In the genomic region with DNA sequence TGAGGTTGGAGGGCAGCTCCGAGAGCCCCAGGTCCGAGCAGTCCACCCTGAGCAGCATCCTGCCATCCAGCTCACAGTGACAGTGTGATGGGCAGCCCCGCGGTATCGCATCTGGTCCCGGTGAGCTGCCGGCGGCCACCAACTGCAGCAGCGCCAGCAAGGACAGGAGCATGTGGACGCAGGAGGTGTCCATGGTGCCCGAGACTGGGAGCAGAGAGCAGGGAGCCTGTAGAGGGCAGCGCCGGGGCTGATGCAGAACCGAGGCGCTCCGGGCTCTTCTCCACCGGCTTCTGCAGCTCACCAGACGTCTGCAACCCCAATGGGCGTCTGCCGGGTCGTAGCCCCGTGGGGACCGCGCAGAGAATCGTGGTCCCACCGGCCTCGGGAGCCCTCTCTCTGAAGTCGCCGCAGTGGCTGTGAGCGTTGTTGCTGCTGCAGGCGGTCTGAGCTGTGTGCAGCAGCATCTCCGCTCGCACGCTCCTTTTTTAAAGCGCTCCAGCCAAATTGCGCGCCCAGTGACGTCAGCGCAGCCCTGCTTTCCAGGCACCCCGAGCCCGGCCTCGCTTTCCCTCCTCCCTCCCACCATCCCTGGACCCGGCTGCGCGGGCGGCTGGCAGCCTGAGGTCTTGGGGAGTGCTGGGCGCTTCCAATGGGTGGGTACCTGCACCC, we compare ENCODE assay signal across 8 mouse cellular contexts. TPM values are rescaled to one million over a fixed set of nuclear protein-coding genes. Genes with fewer than 3 reads are reported as not detected.
DNase-seq lines count a peak whose midpoint lies in the region; ATAC-seq and TF ChIP-seq lines count a peak whose summit lies in the region.

Gene Lgr5, minus strand, starts transcription at position 480 of the 669 bp plus-strand sequence.

- intact Hi-C loops in left cerebral cortex, postnatal 10 days (cut with DNase I) = no loop called here

- H3K9ac ChIP-seq in hindbrain, postnatal 0 days (replicated peaks; ENCODE audit: low read length) = peak within 1 kb of the TSS; percentile 49

- no peaks in the 10 kb centered on the region; the same call in 1 of the 2 replicates for H3K27me3 ChIP-seq in cerebellum, adult 2 months (ENCODE audit: control insufficient read depth, insufficient read depth, low read length)
- peaks cover 17% of the 10 kb centered on the region; the same call in 1 of the 2 replicates for H3K27me3 ChIP-seq in hindbrain, postnatal 0 days (ENCODE audit: insufficient read depth, low read length)

- peak within 1 kb of the TSS; percentile 86 for H3K4me3 ChIP-seq in cerebellum, adult 2 months (replicated peaks; ENCODE audit: insufficient read depth, low read depth, low read length)
- H3K4me3 ChIP-seq in hindbrain, postnatal 0 days (ENCODE audit: low read length) = peak within 1 kb of the TSS; percentile 68

- 0 out of 2 replicates have a peak within 1 kb of the TSS, but pooled peaks have one; percentile 5 for H3K27ac ChIP-seq in cerebellum, adult 2 months (ENCODE audit: insufficient read depth, low read length)
- no peak within 1 kb of the TSS for H3K27ac ChIP-seq in hindbrain, postnatal 0 days

- peak; percentile 89 for ATAC-seq in hindbrain, postnatal 0 days
- 0 out of 2 replicates have a peak, but pooled peaks have one; percentile 3 for ATAC-seq in megakaryocyte, adult 5-6 weeks (ENCODE audit: poor library complexity, severe bottlenecking)
- ATAC-seq in CD4-positive, CD25-positive, alpha-beta regulatory T cell, adult 4 months = no peak

- peak; percentile 53 for DNase-seq in R1 (ENCODE audit: low read depth, low spot score)
- DNase-seq in cerebellum, adult 2 months = peak; percentile 84 to 89
- peak; percentile 61 for DNase-seq in forelimb bud, embryonic 11.5 days (ENCODE audit: low read depth, low spot score)
- peak; percentile 81 for DNase-seq in hindbrain, postnatal 0 days (ENCODE audit: low spot score)
- peak; percentile 33 to 59 for DNase-seq in left cerebral cortex, postnatal 10 days (ENCODE audit: extremely low spot score in 1 of 2, low spot score in 2 of 2)
- peak; percentile 37 to 44 for DNase-seq in right cerebral cortex, postnatal 36 days (ENCODE audit: low spot score in 2 of 2)

- no peak for TF ChIP-seq CTCF in cerebellum, adult 2 months (IDR thresholded peaks at IDR 0.05; ENCODE audit: borderline replicate concordance, insufficient read depth, low read depth, low read length)
- TF ChIP-seq CTCF in hindbrain, postnatal 0 days (IDR thresholded peaks at IDR 0.05; ENCODE audit: low read depth) = peak; percentile 66

- no peaks in the 10 kb centered on the region for H3K4me1 ChIP-seq in cerebellum, adult 2 months (ENCODE audit: control insufficient read depth, insufficient read depth, low read length)
- 0 out of 2 replicates have a peak, but pooled peaks cover 5% of the 10 kb centered on the region for H3K4me1 ChIP-seq in hindbrain, postnatal 0 days (ENCODE audit: insufficient read depth, low read length)

- H3K36me3 ChIP-seq in hindbrain, postnatal 0 days (ENCODE audit: insufficient read depth, low read length) = no peaks in the 10 kb centered on the region

- peak within 1 kb of the TSS; percentile 100 for H3K4me2 ChIP-seq in hindbrain, postnatal 0 days (ENCODE audit: low read depth, low read length)

- no peaks in the 10 kb centered on the region for H3K9me3 ChIP-seq in hindbrain, postnatal 0 days (ENCODE audit: low read length)

- WGBS in cerebellum, adult 2 months = under 1% methylated on average over 47 of the region's 47 CpGs
- WGBS in hindbrain, postnatal 0 days = 0% methylated on average over 41 of the region's 47 CpGs

- peak; percentile 47; the same call in 1 of the 2 replicates for TF ChIP-seq POLR2A in cerebellum, adult 2 months (IDR thresholded peaks at IDR 0.05; ENCODE audit: borderline replicate concordance, insufficient read depth, low read length)

RNA-seq across cellular contexts. Expression of gene Lgr5, which starts in this region (rescaled TPM):
- polyA plus RNA-seq in cerebellum, adult 2 months (2012; rRNA removed) = 8.6 and 9.2 TPM in 2 replicates
- total RNA-seq in hindbrain, postnatal 0 days (2014; rRNA removed) = 2.3 and 3.3 TPM in 2 replicates
- polyA plus RNA-seq in hindbrain, postnatal 0 days (2015; fragmentation: Nextera tagmentation; extraction: Ambion mirVana) = 2.6 and 3.0 TPM in 2 replicates
- 1 to 10 TPM; 2.0 to 2.5 TPM for total RNA-seq in left cerebral cortex, postnatal 10 days (2021)
- not detected in 2 replicates for total RNA-seq in megakaryocyte, adult 5-6 weeks (2015)
- 0.11 and 1.3 TPM in 2 replicates for total RNA-seq in megakaryocyte, adult 5-6 weeks (2017)
- polyA plus RNA-seq in CD4-positive, CD25-positive, alpha-beta regulatory T cell, adult 4 months (2017; shearing (Covaris generic)) = under 1 TPM in 1 of 2 experiments, not detected in 1; 0.23 TPM
